Mouse (Mus musculus): ENCODE measurements around the gene 2310007B03Rik. TPM values are rescaled to one million over a fixed set of nuclear protein-coding genes. Genes with fewer than 3 reads are reported as not detected.

Gene 2310007B03Rik
- polyA plus RNA-seq, 1 experiment from 2014 or later, result 3.4 TPM

DNA sequence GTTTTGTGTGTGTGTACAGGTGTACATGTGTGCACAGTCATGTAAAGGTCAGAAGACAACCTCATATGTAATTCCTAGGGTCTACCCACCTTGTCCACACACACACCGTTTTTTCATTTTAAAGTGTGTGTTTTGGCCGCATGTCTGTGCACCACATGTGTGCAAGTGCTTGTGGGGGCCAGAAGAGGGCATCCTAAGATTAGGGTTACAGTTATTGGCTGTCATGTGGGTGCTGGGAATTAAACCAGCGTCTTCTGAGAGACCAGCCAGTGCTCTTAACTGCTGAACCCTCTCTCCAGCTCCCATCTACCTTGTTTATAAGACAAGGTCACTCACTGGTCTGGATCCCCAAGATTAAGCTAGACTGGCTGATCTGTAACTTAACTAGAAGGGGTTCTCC, 34.2 kb upstream of the 2310007B03Rik start:
- no peak overlapping the region for H3K4me3 ChIP-seq (replicated peaks; ENCODE audit: low read depth, low read length)
- no peak for TF ChIP-seq CTCF (IDR thresholded peaks at IDR 0.05; ENCODE audit: low read depth)
- WGBS, result 84% methylated on average over 3 of the region's 3 CpGs

DNA sequence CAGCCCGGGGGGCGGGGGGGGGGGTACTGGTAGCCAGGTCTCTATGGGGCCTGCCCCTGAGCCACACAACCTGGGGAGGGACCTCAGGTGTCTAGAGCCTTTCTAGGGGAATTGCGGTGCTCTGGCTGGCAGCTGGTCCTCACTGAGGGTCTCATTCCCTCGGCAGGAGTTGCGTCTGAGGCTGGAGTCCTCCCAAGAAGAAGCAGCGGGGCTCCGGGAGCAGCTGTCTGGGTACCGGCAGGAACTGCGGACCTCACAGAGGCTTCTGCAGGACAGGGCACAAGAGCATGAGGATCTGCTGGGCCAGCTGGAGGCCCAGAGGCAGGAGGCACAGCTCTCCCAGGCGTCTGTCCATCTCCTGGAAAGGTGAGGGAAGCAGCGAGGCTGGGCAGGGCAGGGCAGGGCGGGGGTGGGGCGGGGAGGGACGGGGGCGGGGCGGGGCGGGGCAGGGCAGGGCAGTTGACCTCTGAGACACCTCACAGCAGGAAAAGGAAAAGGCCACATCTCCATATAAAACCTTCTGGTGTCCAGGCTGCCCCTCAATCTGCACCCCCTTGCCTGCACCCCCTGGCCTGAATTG, 30.1 kb upstream of the 2310007B03Rik start:
- 0 out of 2 replicates have a peak, but pooled peaks cover 3% of the 10 kb centered on the region for H3K4me1 ChIP-seq (replicated peaks; ENCODE audit: insufficient read depth, low read length)

More for the DNA sequence above, 34.2 kb upstream of the 2310007B03Rik start:
- H3K9me3 ChIP-seq (replicated peaks; ENCODE audit: low read length), result no peaks in the 10 kb centered on the region
- H3K36me3 ChIP-seq (ENCODE audit: insufficient read depth, low read length), result no peaks in the 10 kb centered on the region
- DNase-seq (ENCODE audit: low spot score) (no peak), ATAC-seq (replicated peaks; ENCODE audit: low FRiP score, low read depth) (no peak)
- no peak overlapping the region for H3K9ac ChIP-seq (ENCODE audit: low read depth, low read length)
- H3K27me3 ChIP-seq (ENCODE audit: insufficient read depth, low read length), result no peaks in the 10 kb centered on the region; the same call in 1 of the 2 replicates
- no peak overlapping the region for H3K4me2 ChIP-seq (ENCODE audit: low read length)
- H3K27ac ChIP-seq, result no peak overlapping the region
- no peaks in the 10 kb centered on the region for H3K4me1 ChIP-seq (replicated peaks; ENCODE audit: insufficient read depth, low read length)

DNA sequence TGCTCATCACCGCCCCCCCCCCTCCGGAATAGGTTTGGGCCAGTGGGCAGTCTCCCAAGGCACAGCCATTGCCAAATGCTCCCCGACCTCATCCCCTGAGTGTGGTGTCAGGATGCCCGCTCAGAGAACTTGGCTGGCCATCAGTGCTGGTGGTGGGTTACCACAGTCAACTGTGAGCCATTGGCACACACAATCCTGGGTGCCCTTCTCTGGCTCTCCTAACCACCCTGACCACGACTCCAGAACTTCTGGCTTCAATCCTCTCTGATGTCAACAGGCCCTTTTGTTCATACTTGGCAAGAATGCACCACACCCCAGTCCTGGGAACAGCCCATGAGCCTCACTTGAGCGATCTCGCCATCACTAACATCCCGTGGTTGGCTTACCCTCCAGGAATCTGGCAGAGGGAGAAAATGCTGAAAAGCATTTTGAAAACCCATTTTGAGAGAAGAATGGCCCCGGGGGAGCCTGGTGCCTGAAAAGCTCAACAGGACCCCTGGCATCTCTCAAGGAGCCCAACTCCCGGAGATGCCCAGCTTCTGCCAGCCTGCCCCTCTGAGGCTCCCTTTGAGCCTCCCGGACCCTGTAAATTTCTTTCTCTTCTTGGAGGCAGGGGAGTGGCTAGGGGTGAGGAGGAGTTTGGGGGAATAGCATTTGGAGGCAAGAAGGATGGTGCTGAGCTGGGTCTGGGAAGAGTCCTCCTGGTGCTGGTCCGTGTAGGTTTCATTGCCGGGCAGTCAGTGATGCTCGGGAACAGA, 23.5 kb upstream of the 2310007B03Rik start:
- Histone ChIP-seq H3K4me3 (replicated peaks; ENCODE audit: low read depth, low read length) (no peak overlapping the region), H3K4me2 (ENCODE audit: low read length) (no peak overlapping the region), H3K27ac (no peak overlapping the region), H3K36me3 (ENCODE audit: insufficient read depth, low read length) (no peaks in the 10 kb centered on the region), H3K9me3 (replicated peaks; ENCODE audit: low read length) (no peaks in the 10 kb centered on the region), H3K9ac (ENCODE audit: low read depth, low read length) (no peak overlapping the region), H3K27me3 (ENCODE audit: insufficient read depth, low read length) (no peaks in the 10 kb centered on the region), H3K4me1 (replicated peaks; ENCODE audit: insufficient read depth, low read length) (0 out of 2 replicates have a peak, but pooled peaks cover 3% of the 10 kb centered on the region)
- DNase-seq (ENCODE audit: low spot score), result no peak
- WGBS, result 78% methylated on average over 14 of the region's 14 CpGs
- no peak for ATAC-seq (replicated peaks; ENCODE audit: low FRiP score, low read depth)
- TF ChIP-seq CTCF (IDR thresholded peaks at IDR 0.05; ENCODE audit: low read depth), result no peak

More for the DNA sequence above, 30.1 kb upstream of the 2310007B03Rik start:
- H3K4me3 ChIP-seq (replicated peaks; ENCODE audit: low read depth, low read length), result no peak overlapping the region
- ATAC-seq (replicated peaks; ENCODE audit: low FRiP score, low read depth) (no peak), DNase-seq (ENCODE audit: low spot score) (no peak)
- no peak overlapping the region for H3K4me2 ChIP-seq (ENCODE audit: low read length)
- no peak for TF ChIP-seq CTCF (IDR thresholded peaks at IDR 0.05; ENCODE audit: low read depth)
- no peaks in the 10 kb centered on the region; the same call in 1 of the 2 replicates for H3K27me3 ChIP-seq (ENCODE audit: insufficient read depth, low read length)
- 9% methylated on average over 15 of the region's 17 CpGs for WGBS
- no peak overlapping the region for H3K9ac ChIP-seq (ENCODE audit: low read depth, low read length)
- H3K27ac ChIP-seq, result no peak overlapping the region
- no peaks in the 10 kb centered on the region for H3K36me3 ChIP-seq (ENCODE audit: insufficient read depth, low read length)
- no peaks in the 10 kb centered on the region for H3K9me3 ChIP-seq (replicated peaks; ENCODE audit: low read length)

DNA sequence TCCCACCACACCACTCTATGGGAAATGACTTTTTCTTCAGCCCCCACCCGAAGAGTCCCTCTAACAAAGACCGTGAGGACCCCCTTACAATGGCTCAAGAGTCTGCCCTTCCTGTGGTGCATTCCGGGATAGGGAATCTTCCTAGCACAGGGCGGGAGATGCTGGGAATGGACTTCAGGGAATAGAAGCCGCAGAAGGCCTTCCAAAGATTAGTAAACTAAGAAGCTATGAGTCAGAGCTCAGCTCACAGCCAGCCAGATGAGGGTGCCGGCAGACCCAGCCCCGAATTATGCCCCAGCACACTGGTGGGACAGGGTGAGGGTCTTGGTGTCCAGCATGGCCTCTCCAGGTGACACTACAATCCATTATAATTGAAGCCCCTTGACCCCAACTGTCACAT, 21.5 kb upstream of the 2310007B03Rik start:
- no peaks in the 10 kb centered on the region for H3K27me3 ChIP-seq (ENCODE audit: insufficient read depth, low read length)
- no peaks in the 10 kb centered on the region for H3K36me3 ChIP-seq (ENCODE audit: insufficient read depth, low read length)
- no peak overlapping the region for H3K27ac ChIP-seq
- H3K9ac ChIP-seq (ENCODE audit: low read depth, low read length), result no peak overlapping the region
- no peak overlapping the region for H3K4me2 ChIP-seq (ENCODE audit: low read length)
- no peaks in the 10 kb centered on the region for H3K9me3 ChIP-seq (replicated peaks; ENCODE audit: low read length)
- WGBS, result 93% methylated on average over 7 of the region's 7 CpGs
- no peak overlapping the region for H3K4me3 ChIP-seq (replicated peaks; ENCODE audit: low read depth, low read length)
- H3K4me1 ChIP-seq (replicated peaks; ENCODE audit: insufficient read depth, low read length), result no peaks in the 10 kb centered on the region
- DNase-seq (ENCODE audit: low spot score) (no peak), ATAC-seq (replicated peaks; ENCODE audit: low FRiP score, low read depth) (no peak)
- no peak for TF ChIP-seq CTCF (IDR thresholded peaks at IDR 0.05; ENCODE audit: low read depth)

DNA sequence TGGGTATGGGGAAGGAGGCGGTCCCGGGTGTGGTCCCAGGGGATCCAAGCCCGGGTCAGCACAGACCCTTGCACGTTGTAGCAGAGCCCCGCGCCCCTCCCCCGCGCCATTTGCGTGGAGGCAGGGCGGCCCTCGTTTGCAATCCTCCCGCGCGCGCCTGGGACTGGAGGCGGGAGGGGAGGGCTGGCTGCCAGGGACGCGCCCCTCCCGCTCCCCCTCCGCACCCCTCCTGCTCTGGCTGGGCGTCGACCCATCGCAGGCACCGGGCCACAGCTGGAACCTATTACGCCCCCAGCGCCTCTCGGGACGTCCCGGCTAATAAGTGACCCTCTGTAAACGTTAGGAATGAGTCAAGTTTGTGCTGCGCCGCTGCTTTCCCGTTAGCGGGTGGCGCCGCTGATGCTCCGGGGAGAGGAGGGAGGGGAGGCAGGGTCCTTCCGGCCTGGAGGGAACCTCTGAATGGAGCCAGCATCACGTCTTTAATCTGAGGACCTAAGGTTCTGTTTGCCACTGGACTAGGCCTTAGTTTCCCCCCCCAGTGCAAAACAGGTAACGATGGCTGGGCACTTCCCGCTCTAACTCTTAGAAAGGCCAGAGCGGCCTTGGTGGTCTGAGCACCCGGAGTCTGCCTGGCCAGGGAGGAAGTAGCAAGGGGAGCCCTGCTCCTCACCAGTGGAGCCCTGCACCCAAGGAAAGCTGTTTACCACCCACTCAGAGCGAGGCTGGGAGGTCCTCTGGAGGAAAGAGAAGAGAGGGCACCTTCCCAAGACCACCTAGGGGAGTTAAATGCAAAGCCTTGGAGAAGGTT, 16.0 kb upstream of the 2310007B03Rik start:
- 4% methylated on average over 44 of the region's 44 CpGs for WGBS
- H3K9ac ChIP-seq (ENCODE audit: low read depth, low read length), result peak overlapping the region; percentile 47
- ATAC-seq (replicated peaks; ENCODE audit: low FRiP score, low read depth) (peak; percentile 62; the same call in 1 of the 2 replicates), DNase-seq (ENCODE audit: low spot score) (peak; percentile 86)
- H3K27me3 ChIP-seq (ENCODE audit: insufficient read depth, low read length), result no peaks in the 10 kb centered on the region
- H3K4me1 ChIP-seq (replicated peaks; ENCODE audit: insufficient read depth, low read length), result peaks cover 12% of the 10 kb centered on the region; the same call in 1 of the 2 replicates
- no peaks in the 10 kb centered on the region for H3K9me3 ChIP-seq (replicated peaks; ENCODE audit: low read length)
- H3K27ac ChIP-seq, result peak overlapping the region; percentile 43
- H3K4me2 ChIP-seq (ENCODE audit: low read length), result peak overlapping the region; percentile 72
- peak overlapping the region; percentile 30 for H3K4me3 ChIP-seq (replicated peaks; ENCODE audit: low read depth, low read length)
- TF ChIP-seq CTCF (IDR thresholded peaks at IDR 0.05; ENCODE audit: low read depth), result no peak
- no peaks in the 10 kb centered on the region for H3K36me3 ChIP-seq (ENCODE audit: insufficient read depth, low read length)

DNA sequence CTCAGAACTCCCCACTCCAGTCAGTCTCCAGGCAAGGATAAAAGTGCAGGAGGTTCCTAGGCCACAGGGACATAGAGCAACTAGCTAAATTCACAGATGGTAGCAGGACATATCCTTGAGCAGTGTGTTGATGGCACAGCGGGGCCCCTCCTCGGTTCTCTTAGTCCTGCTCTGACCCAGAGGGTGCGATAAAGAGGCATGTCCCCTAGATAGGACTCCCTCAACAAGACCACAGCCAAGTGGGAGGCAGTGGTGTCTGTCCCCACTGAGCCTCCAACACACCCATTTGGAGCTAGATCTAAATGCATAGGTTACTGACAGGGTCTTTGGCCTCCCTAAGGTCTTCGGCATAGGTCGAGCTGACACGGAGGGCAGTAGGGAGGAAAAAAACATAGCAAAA, 15.1 kb upstream of the 2310007B03Rik start:
- TF ChIP-seq CTCF (IDR thresholded peaks at IDR 0.05; ENCODE audit: low read depth), result no peak
- DNase-seq (ENCODE audit: low spot score) (no peak), ATAC-seq (replicated peaks; ENCODE audit: low FRiP score, low read depth) (no peak)
- Histone ChIP-seq H3K4me2 (ENCODE audit: low read length) (peak overlapping the region; percentile 72), H3K4me1 (replicated peaks; ENCODE audit: insufficient read depth, low read length) (peaks cover 12% of the 10 kb centered on the region; the same call in 1 of the 2 replicates), H3K27me3 (ENCODE audit: insufficient read depth, low read length) (no peaks in the 10 kb centered on the region), H3K9ac (ENCODE audit: low read depth, low read length) (no peak overlapping the region; the same call in 1 of the 2 replicates), H3K36me3 (ENCODE audit: insufficient read depth, low read length) (no peaks in the 10 kb centered on the region), H3K9me3 (replicated peaks; ENCODE audit: low read length) (no peaks in the 10 kb centered on the region), H3K27ac (no peak overlapping the region), H3K4me3 (replicated peaks; ENCODE audit: low read depth, low read length) (no peak overlapping the region)
- 10% methylated on average over 6 of the region's 6 CpGs for WGBS
